Mouse (Mus musculus): Measurements from ENCODE around the gene Lrrc45. TPM values are rescaled to one million over a fixed set of nuclear protein-coding genes. Genes with fewer than 3 reads are reported as not detected.
"Not testable (repeated sequence)": the region's sequence is repeated elsewhere in the genome, so short reads cannot be mapped to it uniquely, and the experiment has no call there.

The Lrrc45 gene
- 1 to 10 TPM; 5.3 to 7.0 TPM for total RNA-seq (2021)

GRCm38 (mm10) chr11:120713580-120714518, at the start of gene Lrrc45, which contains the start of gene Cenpx:
TSS of gene Lrrc45 (plus strand) at chr11:120713925.
TSS of gene Cenpx (minus strand) at chr11:120713738.
- peak; percentile 94 for DNase-seq
- intact Hi-C loops (cut with DNase I) = loop anchor here (5.0 kb wide), 3 partner anchors 132 to 222 kb away; partner anchors contain the start of genes Arhgdia and Slc25a10

GRCm38 (mm10) chr11:120665406-120665805, 48.3 kb upstream of the Lrrc45 start:
- peak; percentile 59 for DNase-seq
- intact Hi-C loops (cut with DNase I) = no loop called here

- intact Hi-C loops (cut with DNase I) = no loop called here
- no peak for DNase-seq
Measured at GRCm38 (mm10) chr11:120666617-120667016, 47.1 kb upstream of the Lrrc45 start.

DNA sequence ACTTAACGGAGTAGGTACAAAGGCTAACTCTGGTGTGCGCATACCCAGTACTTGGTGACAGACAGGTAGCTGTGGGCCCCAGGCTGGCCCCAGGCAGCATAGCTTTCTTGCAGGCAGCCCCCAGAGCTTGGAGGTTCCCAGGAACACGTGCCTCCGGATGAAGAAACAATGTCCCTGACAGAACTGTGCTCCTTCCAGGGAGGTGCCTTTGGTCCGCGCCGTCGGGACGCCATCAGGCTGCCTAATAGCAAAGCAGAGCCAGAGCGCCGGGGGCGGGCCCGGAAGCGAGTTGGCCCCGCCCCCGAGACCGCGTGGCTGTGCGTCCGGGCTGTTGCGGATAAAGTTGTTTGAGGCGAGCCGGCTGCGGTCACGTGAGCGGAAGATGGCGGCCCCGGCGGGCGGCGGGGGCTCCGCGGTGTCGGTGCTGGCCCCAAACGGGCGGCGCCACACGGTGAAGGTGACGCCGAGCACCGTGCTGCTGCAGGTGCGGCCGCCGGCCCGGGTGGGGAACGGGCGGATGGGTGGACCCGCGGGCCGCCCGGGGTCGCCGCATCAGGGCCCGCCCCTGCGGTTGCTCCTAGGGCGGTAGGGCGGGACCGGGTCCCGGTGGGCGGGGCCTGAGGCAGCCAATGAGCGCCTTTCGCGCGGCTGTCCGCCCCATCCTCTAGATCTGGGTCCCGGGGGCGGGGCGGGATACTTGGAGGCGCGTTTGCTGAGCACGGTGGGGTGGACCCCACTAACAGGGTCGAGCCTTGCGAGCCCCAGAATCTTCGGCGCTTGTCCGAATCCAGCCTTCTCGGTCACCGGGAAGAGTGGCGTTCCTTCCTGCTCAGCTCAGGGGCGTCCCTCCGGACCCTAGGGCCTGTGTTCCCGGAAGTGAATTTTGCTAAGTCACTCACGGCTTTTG, 40.8 kb upstream of the Lrrc45 start, which contains the start of gene Aspscr1:
Gene Aspscr1 (plus strand): TSS at position 287 of the 907 bp plus-strand sequence.
- intact Hi-C loops (cut with DNase I) = loop anchor here (5.0 kb wide), 2 partner anchors 46 to 181 kb away; partner anchors contain the start of genes Sirt7 and Slc25a10
- DNase-seq = peak; percentile 95 to 98

DNA sequence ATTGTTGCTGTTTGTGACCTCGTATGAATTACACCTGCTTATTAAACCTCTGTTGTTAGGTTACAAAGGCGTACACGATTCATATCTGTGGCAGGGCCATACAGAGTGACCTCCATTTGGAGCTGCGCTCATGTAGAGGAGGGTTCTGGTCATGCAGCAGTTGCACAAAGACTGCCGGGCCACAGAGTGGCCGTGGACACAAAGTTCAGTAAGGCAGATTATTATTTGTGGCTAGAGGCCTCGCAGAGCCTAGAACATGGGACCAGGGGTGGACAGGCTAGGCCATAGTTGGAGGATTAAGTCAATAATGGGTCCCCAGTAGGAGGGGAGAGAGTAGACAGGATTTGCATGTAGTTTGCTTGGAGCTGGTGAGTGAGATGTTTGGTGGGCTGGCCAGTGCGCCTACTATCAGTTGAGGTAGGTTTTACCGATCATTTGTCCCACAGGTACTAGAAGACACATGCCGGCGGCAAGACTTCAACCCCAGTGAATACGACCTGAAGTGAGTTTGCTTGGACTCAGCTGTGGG, 40.1 kb upstream of the Lrrc45 start:
- intact Hi-C loops (cut with DNase I) = loop anchor here (5.0 kb wide), 2 partner anchors 46 to 181 kb away; partner anchors contain the start of genes Sirt7 and Slc25a10
- DNase-seq = no peak

DNA sequence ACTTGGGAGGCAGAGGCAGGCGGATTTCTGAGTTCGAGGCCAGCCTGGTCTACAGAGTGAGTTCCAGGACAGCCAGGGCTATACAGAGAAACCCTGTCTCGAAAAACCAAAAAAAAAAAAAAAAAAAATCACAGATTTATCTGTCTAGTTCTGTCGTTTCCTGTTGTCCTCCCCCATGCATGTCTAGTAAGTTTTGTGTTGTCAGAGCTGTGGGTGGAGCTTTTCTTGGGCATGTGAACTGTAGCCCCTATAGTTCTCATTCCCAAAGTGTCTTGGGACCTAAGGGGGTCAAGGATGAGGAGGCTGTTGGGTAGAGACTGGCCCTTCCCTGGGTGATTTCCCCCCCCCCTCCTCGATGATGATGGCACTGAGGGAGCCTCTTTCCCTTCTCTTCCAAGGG, 37.9 kb upstream of the Lrrc45 start:
- intact Hi-C loops (cut with DNase I); DNase-seq: not testable (repeated sequence)

DNA sequence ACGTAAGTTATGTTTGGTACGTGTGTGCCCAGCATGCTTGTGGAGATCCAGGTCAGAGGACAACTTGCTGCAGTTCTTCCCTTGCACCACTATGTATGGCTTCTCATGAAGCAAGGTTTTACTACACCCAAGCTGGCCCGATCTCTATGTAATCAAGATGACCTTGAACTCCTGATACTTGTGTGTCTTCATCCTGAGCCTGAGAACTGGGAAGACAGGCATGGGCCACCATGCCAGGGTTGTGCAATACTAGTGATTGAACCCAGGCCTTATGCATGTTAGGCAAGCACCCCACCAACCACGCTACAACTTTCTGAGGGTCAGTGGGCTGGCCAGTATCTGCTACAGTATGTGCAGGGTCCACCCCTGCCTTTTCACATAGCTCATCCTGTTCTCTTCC, 36.8 kb upstream of the Lrrc45 start:
- intact Hi-C loops (cut with DNase I) = no loop called here
- no peak for DNase-seq

DNA sequence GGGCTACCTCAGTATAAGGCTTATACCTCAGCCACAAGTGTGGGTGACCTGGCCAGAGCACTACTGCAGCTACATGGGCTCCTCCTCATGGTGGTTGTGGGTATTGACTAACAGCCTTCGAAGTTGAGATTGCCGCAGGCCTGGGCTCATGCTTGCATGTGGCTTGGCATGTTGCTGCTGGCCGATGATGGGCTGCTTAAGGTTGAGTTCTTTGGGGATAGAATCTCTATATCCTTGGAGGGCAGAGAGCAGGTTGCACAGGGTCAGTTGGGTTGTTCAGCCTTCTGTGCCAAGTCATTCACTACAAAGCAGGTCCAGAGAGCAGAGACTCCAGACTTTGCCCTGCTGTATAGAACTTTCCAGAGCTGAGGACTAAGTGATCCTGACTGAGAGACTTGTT, 33.8 kb upstream of the Lrrc45 start:
- intact Hi-C loops (cut with DNase I) = no loop called here
- DNase-seq = no peak

DNA sequence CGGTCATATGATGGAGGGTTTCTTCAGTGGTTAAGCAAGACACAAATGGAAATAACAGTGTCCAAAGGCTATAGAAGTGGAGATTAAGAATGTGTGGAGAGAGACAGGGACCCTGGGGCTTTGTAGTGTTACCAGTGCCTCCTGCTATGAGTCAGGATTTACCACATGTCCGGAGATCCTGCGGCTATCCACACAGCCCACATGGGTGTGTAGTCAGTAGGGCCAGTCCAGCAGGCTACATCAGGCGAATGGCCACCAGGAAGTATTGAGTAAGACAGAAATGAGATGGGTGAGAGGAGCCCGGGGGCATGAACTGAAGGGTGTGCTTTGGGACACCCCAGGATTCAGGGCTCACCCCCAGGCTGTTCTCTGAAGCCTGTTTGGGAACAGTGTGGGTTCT, 31.0 kb upstream of the Lrrc45 start:
- no peak for DNase-seq
- intact Hi-C loops (cut with DNase I) = no loop called here

DNA sequence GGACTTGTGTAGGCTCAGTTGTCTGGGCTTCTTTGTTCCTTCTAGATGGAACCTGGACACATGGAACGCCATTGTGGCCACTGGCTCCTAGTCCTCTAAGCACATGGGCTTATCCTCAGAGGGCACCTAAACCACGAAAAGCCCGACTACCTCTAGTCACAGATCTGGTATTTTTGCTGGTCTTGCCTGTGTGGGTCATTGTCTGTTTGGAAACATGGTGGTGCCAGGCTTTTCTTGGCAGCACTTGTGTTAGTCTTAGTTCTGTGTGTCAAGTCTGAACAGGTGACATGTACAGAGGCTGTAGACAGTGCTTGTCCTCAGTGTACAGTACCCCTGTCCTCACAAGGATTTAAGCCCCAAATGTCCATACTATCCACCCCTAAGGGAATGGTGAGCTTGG, 30.2 kb upstream of the Lrrc45 start:
- intact Hi-C loops (cut with DNase I) = no loop called here

DNA sequence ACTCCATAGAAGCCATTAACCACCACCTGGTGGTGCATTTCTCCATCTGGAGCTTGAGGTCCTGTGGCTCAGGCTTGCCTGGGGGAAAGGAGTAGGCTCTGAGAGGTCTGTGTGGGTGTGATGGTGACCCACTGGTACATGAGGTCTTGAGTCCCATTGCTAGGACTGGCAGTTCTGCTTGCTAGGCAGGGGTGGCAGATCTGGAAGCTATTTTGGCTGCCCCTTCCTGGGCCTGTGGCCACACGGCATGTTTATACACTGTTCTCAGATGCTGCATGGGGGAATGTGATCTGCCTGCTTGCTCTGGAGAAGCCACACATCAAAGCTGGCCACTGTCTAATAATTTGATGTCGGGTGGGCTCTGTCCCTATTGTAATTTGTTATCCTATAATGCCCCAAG, 29.6 kb upstream of the Lrrc45 start:
- DNase-seq = no peak
- intact Hi-C loops (cut with DNase I) = no loop called here

More for the DNA sequence above, 30.2 kb upstream of the Lrrc45 start:
- no peak for DNase-seq

GRCm38 (mm10) chr11:120684660-120685059, 29.1 kb upstream of the Lrrc45 start:
- intact Hi-C loops (cut with DNase I) = no loop called here
- no peak for DNase-seq

GRCm38 (mm10) chr11:120686650-120687272, 27.0 kb upstream of the Lrrc45 start:
- intact Hi-C loops (cut with DNase I) = no loop called here

GRCm38 (mm10) chr11:120689365-120689764, 24.4 kb upstream of the Lrrc45 start:
- intact Hi-C loops (cut with DNase I) = no loop called here
- DNase-seq = no peak

More at GRCm38 (mm10) chr11:120686650-120687272, 27.0 kb upstream of the Lrrc45 start:
- no peak for DNase-seq

GRCm38 (mm10) chr11:120692471-120693011, 21.2 kb upstream of the Lrrc45 start:
- intact Hi-C loops (cut with DNase I) = no loop called here
- DNase-seq = no peak

DNA sequence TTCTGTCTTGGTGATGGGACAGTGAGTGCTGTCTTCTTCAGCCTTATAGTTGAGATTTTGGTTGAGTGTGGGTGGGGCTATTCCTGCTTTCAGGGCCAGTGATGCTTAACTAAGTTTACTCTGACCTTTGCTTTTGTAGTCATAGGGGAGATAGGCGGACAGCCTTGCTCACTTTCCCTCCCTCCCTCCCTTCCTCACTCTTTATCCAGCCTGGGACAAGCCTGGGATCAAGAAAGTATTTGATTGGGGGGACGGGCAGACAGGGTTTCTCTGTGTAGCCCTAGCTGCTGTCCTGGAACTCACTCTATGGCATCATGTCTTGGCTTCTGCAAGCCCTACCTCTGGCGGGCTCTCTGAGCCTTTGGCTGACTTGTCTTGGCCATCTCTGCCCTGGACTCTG, 20.3 kb upstream of the Lrrc45 start:
- no peak for DNase-seq
- intact Hi-C loops (cut with DNase I) = no loop called here

DNA sequence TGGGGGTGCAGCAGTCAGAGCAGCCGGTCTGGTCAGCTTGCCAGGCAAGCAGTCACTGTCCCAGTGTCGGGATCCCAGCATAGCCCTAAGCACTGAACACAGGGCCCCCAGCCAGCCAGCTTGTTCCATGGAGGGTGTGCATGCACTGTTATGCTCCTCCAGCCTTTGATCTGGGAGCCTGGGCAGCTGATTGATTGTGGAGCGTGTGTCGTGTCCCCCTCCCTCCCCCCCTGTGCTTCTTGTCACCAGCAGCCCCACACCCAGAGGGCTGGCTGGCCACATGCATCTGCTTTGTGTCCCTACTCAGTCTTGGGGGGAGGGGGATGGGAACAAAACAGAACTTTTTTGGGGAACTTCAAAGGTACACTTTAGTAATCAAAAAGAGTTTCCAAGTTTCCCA, 18.5 kb upstream of the Lrrc45 start:
- no peak for DNase-seq
- intact Hi-C loops (cut with DNase I) = no loop called here

DNA sequence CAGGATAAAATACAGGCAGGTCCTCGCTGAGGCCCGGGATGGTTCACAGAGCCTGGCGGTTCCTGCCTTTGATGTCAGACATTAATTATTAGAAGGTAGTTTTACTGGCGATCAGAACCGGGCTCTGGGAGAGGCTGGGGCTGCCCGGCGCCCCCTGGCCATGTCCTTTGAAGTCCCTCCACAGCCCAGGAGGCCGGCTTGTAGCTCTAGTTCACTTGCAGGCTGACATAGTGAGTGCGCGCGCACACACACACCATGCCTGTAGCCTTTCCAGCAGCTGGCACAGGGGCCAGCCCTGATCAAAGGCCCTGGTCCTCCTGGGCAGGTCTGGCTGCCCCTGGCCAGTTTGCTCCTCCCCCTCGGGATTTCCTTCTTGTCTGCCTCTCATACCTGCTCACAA, 18.1 kb upstream of the Lrrc45 start:
- DNase-seq = no peak
- intact Hi-C loops (cut with DNase I) = no loop called here

DNA sequence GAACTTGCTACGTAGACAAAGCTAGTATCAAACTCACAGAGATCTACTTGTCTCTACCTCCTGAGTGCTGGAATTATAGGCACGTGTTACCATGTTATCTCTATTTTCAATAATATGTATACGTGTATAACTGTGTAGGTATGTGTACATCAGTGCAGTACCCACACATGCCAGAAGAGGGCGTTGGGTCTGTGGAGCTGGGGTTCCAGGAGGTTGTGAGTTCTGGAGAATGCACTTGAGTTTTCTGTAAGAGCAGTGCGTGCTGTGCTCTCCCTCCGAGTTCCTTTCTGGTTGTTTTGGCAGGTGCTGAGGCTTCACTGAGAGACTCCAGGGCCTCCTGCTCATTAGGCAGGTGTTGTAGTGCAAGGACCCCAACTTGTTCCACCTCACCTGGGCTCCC, 17.2 kb upstream of the Lrrc45 start:
- no peak for DNase-seq
- intact Hi-C loops (cut with DNase I) = no loop called here

GRCm38 (mm10) chr11:120697741-120698140, 16.0 kb upstream of the Lrrc45 start:
- peak; percentile 40 to 54 for DNase-seq
- intact Hi-C loops (cut with DNase I) = no loop called here

All from heart, postnatal 36 days (tissue).